Mouse (Mus musculus) cerebellum, adult 18-20 months (tissue): ENCODE measurements around the gene Hes3.
A peak's percentile ranks its signal among the peaks of the same experiment; 100 is the strongest.

ENCODE experiments used
- DNase-seq, 2 experiments: peaks; one replicate each; pipeline ENCODE4 v3.0.0; 2021

The Hes3 gene

GRCm38 (mm10) chr4:152250615-152251014, 40.8 kb downstream of the Hes3 start:
- DNase-seq = no peak

GRCm38 (mm10) chr4:152247195-152247594, 44.3 kb downstream of the Hes3 start:
- no peak for DNase-seq

- DNase-seq = no peak
These were observed 45.5 kb downstream of the Hes3 start for GRCm38 (mm10) chr4:152246011-152246410.

GRCm38 (mm10) chr4:152244545-152245522, 46.6 kb downstream of the Hes3 start:
- peak in 1 of 2 experiments; percentile 51 for DNase-seq

GRCm38 (mm10) chr4:152243969-152244368, 47.5 kb downstream of the Hes3 start:
- peak; percentile 70 to 73 for DNase-seq

GRCm38 (mm10) chr4:152243241-152243891, 48.1 kb downstream of the Hes3 start:
- no peak for DNase-seq

GRCm38 (mm10) chr4:152239974-152240373, 51.5 kb downstream of the Hes3 start:
- DNase-seq = no peak
